Mouse (Mus musculus): ENCODE results near the gene Ecpas. TPM values are rescaled to one million over a fixed set of nuclear protein-coding genes. Genes with fewer than 3 reads are reported as not detected.

The Ecpas gene
- 34.3 and 36.3 TPM in 2 replicates for polyA plus RNA-seq (2012; ENCODE audit: insufficient read depth, insufficient read length, missing spikeins)

DNA sequence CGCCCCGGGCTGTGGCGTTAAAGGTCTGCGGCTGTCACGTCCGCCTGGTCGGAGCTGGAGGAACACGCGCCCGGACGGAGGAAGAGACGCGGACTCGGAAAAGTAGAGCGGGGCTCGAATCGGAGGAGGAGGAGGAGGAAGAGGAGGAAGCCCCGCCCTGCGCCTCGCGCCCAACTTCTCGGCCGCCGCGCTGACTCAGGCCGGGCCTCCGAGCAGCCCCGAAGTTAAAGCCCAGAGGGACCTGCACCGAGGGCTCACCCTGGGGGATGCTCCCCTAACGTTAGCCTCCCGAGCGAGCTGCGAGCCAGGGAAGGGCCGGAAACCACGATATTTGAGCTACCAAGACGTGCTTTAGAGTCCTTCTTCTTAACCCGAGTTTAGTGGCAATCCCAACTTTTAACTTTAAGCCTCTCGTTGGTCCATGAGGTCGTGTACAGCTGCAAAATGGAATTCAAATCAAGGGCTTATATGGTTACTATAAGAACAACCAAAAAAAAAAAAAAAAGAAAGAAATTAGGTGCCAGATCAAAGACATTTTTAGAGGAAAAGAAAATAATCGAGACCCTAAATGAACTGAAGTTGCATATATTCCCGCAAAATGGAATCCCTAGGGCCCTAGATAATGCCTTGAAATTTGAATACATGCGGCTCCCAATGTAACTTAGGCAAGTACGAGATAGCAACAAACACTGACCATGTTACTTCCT lies at the start of gene Ecpas:
TSS of gene Ecpas (minus strand) at position 121 of the 707 bp plus-strand sequence.
- peak within 1 kb of the TSS; percentile 92 for H3K27ac ChIP-seq (replicated peaks; ENCODE audit: low read depth, low read length)
- peaks cover 5% of the 10 kb centered on the region; the same call in 1 of the 2 replicates for H3K4me1 ChIP-seq (ENCODE audit: control insufficient read depth, insufficient read depth, insufficient read length, low read length)
- H3K4me3 ChIP-seq (ENCODE audit: insufficient read depth, low read depth, low read length), result peak within 1 kb of the TSS; percentile 88

DNA sequence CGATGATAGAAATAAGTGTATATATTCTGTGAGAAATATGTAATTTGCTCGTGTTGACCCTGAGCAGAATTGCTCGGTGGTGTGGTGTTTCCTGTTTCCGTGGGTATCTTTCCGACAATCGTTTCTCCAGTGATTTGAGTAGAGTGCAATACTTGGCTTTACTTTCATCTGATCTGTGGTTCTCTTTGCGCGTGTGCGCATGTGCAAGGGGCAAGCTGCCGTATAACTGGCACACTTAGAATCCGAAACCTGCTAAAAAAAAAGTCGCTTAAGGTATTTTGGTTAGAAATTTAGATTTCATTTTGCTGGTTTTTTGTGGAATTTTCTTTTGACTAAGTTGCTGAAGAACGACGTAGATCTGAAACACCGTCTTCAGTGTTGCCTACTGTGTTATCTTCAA lies 49.2 kb upstream of the Ecpas start:
- Histone ChIP-seq H3K4me1 (ENCODE audit: control insufficient read depth, insufficient read depth, insufficient read length, low read length) (no peaks in the 10 kb centered on the region), H3K4me3 (ENCODE audit: insufficient read depth, low read depth, low read length) (no peak overlapping the region)

DNA sequence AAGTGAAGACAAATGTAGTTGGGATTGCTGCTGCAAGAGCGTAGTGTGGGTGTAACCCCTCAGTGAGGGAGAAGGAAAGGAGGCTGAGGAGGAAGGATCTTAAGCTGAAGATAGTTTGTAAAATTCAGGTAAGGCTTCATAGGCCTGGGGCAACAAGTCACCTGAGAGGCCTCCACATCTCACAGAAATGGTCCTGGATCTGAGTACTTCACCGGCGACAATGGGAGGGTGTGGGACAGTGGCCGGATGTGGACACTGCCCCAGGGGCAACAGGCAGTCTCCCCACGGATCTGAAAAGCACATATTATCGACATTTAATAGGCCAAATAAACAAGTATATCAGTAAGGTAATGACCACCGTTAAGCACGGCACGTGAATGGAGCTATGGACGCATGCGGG lies 40.1 kb upstream of the Ecpas start:
- no peak overlapping the region for H3K4me3 ChIP-seq (ENCODE audit: insufficient read depth, low read depth, low read length)
- H3K4me1 ChIP-seq (ENCODE audit: control insufficient read depth, insufficient read depth, insufficient read length, low read length), result no peaks in the 10 kb centered on the region
- no peak overlapping the region for H3K27ac ChIP-seq (replicated peaks; ENCODE audit: low read depth, low read length)

More for the DNA sequence above, 49.2 kb upstream of the Ecpas start:
- H3K27ac ChIP-seq (replicated peaks; ENCODE audit: low read depth, low read length), result no peak overlapping the region

DNA sequence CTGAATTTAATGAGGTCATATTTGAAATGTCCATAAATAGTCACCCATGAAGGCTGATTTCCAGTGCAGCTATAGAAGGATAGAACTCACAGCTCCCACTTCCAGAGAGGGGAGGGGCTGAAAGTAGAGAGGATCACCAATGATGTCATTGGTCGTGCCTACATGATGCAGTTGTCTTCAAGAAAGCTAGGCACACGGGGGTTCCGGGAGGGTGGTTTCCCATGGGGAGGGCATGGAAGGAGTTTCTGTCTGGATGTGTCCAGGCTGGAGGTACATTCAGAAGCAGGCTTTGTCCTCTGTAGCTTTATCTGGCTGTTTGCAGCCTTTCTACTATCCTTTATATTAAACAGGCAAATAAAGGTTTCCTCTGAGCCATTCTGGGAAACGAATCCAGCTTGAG lies 35.8 kb upstream of the Ecpas start:
- Histone ChIP-seq H3K27ac (replicated peaks; ENCODE audit: low read depth, low read length) (no peak overlapping the region), H3K4me3 (ENCODE audit: insufficient read depth, low read depth, low read length) (no peak overlapping the region), H3K4me1 (ENCODE audit: control insufficient read depth, insufficient read depth, insufficient read length, low read length) (no peaks in the 10 kb centered on the region)

DNA sequence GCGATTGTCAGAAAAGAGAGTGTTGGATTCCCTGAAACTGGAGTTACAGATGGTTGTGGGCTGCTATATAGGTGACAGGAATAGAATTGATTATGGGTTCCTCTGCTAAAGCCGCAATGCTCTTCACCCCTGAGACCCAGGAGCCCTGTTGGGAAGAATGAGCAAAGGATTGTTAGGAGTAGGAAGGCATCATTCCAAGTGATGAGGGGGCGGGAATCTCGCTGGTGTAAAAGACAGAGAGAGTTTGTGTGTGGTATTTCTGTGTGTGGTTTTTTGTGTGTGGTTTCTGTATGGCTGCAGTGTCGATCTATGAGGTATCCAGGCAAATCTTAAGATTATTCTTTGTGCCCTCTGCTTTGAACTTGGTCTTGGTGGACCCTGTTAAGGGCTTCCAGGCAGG lies 32.1 kb upstream of the Ecpas start:
- no peaks in the 10 kb centered on the region for H3K4me1 ChIP-seq (ENCODE audit: control insufficient read depth, insufficient read depth, insufficient read length, low read length)
- H3K4me3 ChIP-seq (ENCODE audit: insufficient read depth, low read depth, low read length), result no peak overlapping the region
- H3K27ac ChIP-seq (replicated peaks; ENCODE audit: low read depth, low read length), result no peak overlapping the region

DNA sequence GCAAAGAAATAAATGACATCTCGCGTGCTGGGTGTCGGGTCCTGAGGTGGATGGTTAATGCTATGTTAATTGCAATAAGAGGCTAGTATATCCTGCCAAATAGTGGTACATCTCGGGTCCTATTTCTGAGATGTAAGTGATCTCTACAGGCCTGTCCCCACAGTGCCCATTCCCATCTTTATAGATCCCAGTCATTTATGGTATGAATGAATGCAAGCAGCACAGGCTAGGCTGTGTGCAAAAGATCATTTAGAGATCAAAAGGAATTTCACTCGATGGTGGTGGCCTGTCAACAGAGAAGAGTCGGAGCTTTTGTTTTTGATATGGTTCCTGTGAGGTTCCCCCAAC lies 31.6 kb upstream of the Ecpas start:
- no peaks in the 10 kb centered on the region for H3K4me1 ChIP-seq (ENCODE audit: control insufficient read depth, insufficient read depth, insufficient read length, low read length)
- peak overlapping the region; percentile 71; the same call in 1 of the 2 replicates for H3K4me3 ChIP-seq (ENCODE audit: insufficient read depth, low read depth, low read length)
- no peak overlapping the region for H3K27ac ChIP-seq (replicated peaks; ENCODE audit: low read depth, low read length)

DNA sequence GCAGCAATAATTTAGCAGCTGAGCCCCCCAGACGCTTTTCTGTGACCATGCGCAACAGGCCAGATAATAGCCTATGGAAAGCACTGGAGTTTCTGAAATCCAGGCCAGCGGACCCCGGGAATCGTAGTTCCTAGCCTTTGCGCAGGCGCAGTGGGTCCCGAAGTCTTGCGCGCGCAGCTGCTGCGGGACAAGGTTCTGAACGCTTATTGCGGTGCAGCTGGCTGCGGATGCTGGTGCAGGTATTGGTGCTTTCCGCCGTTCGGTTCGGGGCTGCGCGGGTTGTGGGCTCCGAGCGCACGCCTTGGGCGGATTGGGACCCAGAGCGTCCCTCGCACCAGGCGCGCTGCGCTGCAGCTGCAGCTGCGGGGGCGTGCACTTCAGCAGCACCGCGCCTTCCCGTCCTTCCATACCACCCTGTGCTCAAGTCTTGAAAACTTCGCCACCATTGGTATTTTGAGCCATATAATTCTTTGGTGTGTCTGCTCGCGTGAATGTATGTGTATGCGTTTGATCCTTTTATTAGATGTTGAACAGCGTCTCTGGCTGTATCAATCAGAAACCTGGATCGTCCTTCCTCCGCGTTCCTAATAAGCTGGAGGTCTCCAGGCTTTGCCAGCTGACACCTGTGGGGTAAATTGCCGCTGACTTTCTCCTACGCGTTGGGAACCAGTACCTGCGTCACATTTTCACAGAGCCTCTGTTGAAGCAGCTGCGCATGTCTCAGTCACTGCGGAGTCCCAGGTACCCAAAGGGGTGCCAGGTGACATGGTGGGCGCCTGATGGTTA lies 31.1 kb upstream of the Ecpas start, which contains the start of gene Zkscan16:
TSS of gene Zkscan16 (plus strand) at position 209 of the 786 bp plus-strand sequence.
- no peaks in the 10 kb centered on the region for H3K4me1 ChIP-seq (ENCODE audit: control insufficient read depth, insufficient read depth, insufficient read length, low read length)
- peak within 1 kb of the TSS; percentile 71 for H3K4me3 ChIP-seq (ENCODE audit: insufficient read depth, low read depth, low read length)
- no peak within 1 kb of the TSS for H3K27ac ChIP-seq (replicated peaks; ENCODE audit: low read depth, low read length)

DNA sequence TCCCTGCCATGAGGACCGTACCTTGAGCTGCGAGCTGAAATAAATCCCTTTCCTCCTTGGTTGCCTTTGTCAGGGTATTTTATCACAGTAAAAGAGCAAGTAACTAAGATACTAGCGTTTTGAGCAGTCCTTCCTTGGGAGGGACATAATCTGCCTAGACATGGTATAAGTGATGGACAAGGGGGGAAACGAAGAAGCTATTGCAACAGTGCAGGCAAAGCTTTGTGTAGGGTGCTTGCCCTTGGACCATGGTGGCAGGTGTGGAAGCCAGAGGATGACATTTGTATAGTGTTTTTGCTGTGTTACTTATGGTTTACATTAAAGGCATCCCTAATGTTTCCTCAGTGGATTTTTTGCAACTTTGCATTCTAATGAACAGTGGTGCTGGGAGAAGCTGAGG lies 30.4 kb upstream of the Ecpas start:
- H3K4me3 ChIP-seq (ENCODE audit: insufficient read depth, low read depth, low read length), result peak overlapping the region; percentile 71; the same call in 1 of the 2 replicates
- no peaks in the 10 kb centered on the region for H3K4me1 ChIP-seq (ENCODE audit: control insufficient read depth, insufficient read depth, insufficient read length, low read length)
- H3K27ac ChIP-seq (replicated peaks; ENCODE audit: low read depth, low read length), result no peak overlapping the region

DNA sequence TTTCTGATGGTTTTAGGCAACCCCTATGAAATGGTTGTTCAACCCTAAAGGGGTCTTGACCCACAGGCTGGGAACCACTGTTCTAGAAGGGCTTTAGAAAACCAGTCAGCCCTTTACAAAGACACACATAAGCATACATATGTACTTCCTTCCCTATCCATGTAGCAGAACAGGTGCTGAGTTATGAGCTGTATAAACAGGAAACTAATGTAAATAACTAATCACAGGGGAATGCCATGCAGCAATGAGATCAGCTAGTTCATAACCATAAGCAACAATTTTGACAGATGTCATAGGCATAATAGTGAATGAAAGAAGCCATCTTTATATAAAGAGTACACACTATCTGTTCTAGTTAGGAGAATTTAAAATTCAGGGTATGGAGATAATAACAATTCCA lies 29.1 kb upstream of the Ecpas start:
- Histone ChIP-seq H3K4me1 (ENCODE audit: control insufficient read depth, insufficient read depth, insufficient read length, low read length) (no peaks in the 10 kb centered on the region), H3K27ac (replicated peaks; ENCODE audit: low read depth, low read length) (no peak overlapping the region), H3K4me3 (ENCODE audit: insufficient read depth, low read depth, low read length) (no peak overlapping the region)

DNA sequence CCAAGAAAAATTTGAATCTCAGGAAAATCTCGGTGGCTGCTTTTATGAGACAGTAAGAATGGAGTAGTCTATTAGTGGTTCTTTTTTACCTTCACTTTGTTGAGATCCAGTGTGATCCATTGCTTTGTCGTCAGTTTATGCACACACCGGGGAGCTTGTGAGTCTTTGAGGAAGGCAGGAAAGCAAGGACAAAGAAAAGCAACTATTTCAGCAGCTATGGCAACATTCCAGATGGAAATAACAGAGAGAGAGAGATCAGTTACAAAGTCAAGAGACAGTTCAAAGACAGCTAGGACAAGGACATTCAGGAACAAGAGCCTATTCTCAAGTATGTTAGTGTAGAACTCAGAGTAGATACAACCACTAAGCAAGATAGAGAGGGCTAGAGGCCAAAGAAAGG lies 23.3 kb upstream of the Ecpas start:
- H3K27ac ChIP-seq (replicated peaks; ENCODE audit: low read depth, low read length), result no peak overlapping the region
- no peaks in the 10 kb centered on the region; the same call in 1 of the 2 replicates for H3K4me1 ChIP-seq (ENCODE audit: control insufficient read depth, insufficient read depth, insufficient read length, low read length)
- no peak overlapping the region for H3K4me3 ChIP-seq (ENCODE audit: insufficient read depth, low read depth, low read length)

DNA sequence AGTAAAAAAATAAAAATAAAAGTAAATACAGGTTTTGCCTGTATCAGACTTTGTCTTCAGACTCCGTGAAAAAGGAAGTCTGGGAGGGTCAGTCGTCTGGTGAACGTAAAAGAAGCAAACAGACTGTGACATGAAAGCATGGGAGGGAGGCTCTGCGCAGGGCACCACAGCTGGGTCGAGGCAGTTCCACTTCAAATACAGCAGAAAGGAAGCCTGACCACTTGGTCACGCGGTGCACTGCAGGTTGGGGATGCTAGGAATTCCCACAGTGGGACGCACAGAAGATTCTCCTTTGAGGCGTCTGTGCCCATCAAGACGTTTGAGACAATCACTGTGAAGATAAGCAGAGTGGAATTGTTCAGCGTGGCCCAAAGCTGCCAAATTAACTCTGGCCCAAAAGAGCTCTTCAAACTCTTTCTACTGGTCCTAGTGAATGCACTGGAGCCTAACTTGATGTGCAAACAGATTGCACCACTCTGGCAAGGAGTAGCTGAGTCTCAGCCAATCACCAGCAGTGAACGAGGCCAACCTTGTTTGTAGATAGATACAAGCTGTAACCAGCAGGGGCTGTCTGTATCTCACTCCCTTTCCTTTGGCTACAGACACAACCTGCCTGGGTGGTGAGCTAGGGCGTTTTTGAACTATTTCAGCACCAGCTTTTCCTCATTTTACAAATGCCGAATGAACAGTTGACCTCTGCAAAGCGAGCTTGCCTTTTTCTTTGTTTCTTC lies 22.4 kb upstream of the Ecpas start:
- H3K4me3 ChIP-seq (ENCODE audit: insufficient read depth, low read depth, low read length), result no peak overlapping the region
- no peak overlapping the region for H3K27ac ChIP-seq (replicated peaks; ENCODE audit: low read depth, low read length)
- H3K4me1 ChIP-seq (ENCODE audit: control insufficient read depth, insufficient read depth, insufficient read length, low read length), result no peaks in the 10 kb centered on the region; the same call in 1 of the 2 replicates

DNA sequence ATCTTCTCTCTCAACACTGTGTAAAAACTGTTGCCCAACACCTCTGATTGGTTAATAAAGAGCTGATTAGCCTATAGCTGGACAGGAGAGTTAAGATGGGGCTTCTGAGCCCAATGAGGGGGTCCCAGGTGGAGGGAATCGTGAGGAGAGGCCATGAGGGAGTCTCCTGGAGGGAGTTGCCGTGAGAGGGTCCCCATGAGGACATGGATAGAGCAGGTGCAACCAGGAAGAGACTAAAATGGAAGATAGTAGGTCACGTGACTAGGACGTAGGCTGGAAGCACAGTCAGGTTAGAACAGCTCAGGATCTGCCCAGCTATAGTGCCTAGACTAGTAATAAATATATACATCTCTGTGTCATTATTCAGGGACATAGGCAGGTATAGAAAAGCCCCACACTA lies 21.8 kb upstream of the Ecpas start:
- Histone ChIP-seq H3K4me1 (ENCODE audit: control insufficient read depth, insufficient read depth, insufficient read length, low read length) (no peaks in the 10 kb centered on the region; the same call in 1 of the 2 replicates), H3K27ac (replicated peaks; ENCODE audit: low read depth, low read length) (no peak overlapping the region), H3K4me3 (ENCODE audit: insufficient read depth, low read depth, low read length) (no peak overlapping the region)

DNA sequence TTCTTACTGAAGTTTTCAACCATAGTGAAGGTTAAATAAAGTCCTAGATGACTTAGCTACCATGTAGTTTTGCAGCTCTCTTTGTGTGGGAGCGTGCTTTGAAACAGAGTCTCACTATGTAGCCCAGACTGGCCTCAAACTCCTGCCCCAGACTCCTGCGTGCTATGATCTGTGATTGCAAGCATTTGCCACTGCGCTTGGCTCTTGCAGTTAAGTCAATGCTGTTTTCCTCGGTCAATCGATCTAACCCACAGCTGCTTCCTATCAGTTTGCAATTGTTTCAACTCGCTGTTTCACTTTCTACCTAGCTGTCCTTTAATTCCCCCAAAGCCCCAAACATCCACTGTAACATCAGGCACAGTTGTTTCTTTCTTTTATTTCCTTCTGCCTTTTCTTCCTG lies 20.0 kb upstream of the Ecpas start:
- Histone ChIP-seq H3K27ac (replicated peaks; ENCODE audit: low read depth, low read length) (no peak overlapping the region), H3K4me1 (ENCODE audit: control insufficient read depth, insufficient read depth, insufficient read length, low read length) (no peaks in the 10 kb centered on the region; the same call in 1 of the 2 replicates)

DNA sequence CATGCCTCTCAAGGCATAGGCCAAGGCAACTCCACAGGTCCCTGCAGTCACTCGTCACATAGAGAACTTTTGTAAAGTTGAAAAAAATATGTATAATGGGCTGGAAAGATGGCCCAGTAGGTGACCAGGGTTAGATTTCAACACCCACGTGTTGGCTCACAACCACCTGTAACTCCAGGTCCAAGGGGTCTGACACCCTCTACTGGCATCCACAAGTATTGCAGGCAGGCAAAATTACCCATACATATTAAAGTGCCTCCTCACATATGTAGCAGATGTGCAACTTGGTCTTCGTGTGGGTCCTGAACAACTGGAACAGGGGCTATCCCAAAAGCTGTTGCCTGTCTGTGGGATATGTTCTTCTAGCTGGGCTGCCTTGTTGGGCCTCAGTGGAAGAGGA lies 15.1 kb upstream of the Ecpas start:
- H3K4me1 ChIP-seq (ENCODE audit: control insufficient read depth, insufficient read depth, insufficient read length, low read length), result no peaks in the 10 kb centered on the region
- H3K27ac ChIP-seq (replicated peaks; ENCODE audit: low read depth, low read length), result no peak overlapping the region
- H3K4me3 ChIP-seq (ENCODE audit: insufficient read depth, low read depth, low read length), result no peak overlapping the region

More for the DNA sequence above, 20.0 kb upstream of the Ecpas start:
- no peak overlapping the region for H3K4me3 ChIP-seq (ENCODE audit: insufficient read depth, low read depth, low read length)

DNA sequence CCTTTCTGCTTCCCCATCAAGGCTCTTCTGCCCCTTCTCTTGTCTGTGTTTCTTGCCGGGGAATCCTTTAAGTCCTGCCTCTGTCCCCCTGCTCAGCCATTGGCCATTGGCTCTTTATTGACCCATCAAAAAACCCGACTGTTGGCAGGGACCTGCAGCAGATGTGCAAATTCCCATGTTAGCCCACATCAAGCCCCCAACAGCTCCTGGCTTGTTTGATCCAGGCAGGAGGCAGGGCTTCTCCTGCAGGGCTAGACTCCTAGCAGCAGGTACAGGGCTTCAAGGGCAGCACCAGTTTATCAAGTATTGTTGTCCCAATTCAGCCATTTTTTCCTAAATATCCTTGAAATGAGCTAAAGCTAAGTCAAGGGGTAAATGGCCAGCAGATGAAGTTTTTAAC lies 13.6 kb upstream of the Ecpas start:
- Histone ChIP-seq H3K27ac (replicated peaks; ENCODE audit: low read depth, low read length) (no peak overlapping the region), H3K4me1 (ENCODE audit: control insufficient read depth, insufficient read depth, insufficient read length, low read length) (no peaks in the 10 kb centered on the region), H3K4me3 (ENCODE audit: insufficient read depth, low read depth, low read length) (no peak overlapping the region)

Data from brown adipose tissue, adult 24 weeks (tissue).